Mouse (Mus musculus): ENCODE results near the gene Gm6465. TPM values are rescaled to one million over a fixed set of nuclear protein-coding genes. Genes with fewer than 3 reads are reported as not detected.
"Not testable (repeated sequence)": the region's sequence is repeated elsewhere in the genome, so short reads cannot be mapped to it uniquely, and the experiment has no call there.

Gm6465 gene
- not detected for total RNA-seq (2022)

- not testable (repeated sequence) for DNase-seq
Measured at GRCm38 (mm10) chr5:11845239-11845638, at the start of gene Gm6465. Gene Gm6465 (plus strand): TSS chr5:11845539.

- not testable (repeated sequence) for DNase-seq
Measured at GRCm38 (mm10) chr5:11845824-11846223, 485 bp downstream of the Gm6465 start.

GRCm38 (mm10) chr5:11857909-11858308 is 12.6 kb downstream of the Gm6465 start:
- peak; percentile 0 for DNase-seq

Other genes with a start within 250 kb of the Gm6465 start
- gene Gm8922, start 163.6 kb upstream of the Gm6465 start, total RNA-seq (2022), result not detected
- gene Gm8926, start 75.0 kb upstream of the Gm6465 start, total RNA-seq (2022), result not detected
- not detected for gene 4933402N22Rik, start 72.5 kb downstream of the Gm6465 start, total RNA-seq (2022)

Data from adrenal gland, adult 8-10 months (tissue).